Mouse (Mus musculus): ENCODE measurements at regions not wholly inside any gene's neighbourhood (a gene's known extent, or its start where the extent isn't known, plus 50 kb on each side); places are given as distances from the start of the nearest gene placed in this dataset.
"Not testable (repeated sequence)": the region's sequence is repeated elsewhere in the genome, so short reads cannot be mapped to it uniquely, and the experiment has no call there.

GRCm38 (mm10) chr8:103694331-103694891 is 407.0 kb upstream of the Cdh5 start:
- Histone ChIP-seq H3K36me3 (ENCODE audit: control insufficient read depth, insufficient read depth) (no peaks in the 10 kb centered on the region), H3K27me3 (ENCODE audit: control insufficient read depth, insufficient read depth, insufficient read length) (no peaks in the 10 kb centered on the region), H3K4me3 (no peak overlapping the region), H3K79me2 (ENCODE audit: control insufficient read depth, insufficient read depth) (no peaks in the 10 kb centered on the region), H3ac (ENCODE audit: control insufficient read depth, insufficient read length) (no peak overlapping the region), H3K4me2 (ENCODE audit: low read depth) (no peak overlapping the region)
- TF ChIP-seq POLR2AphosphoS2 (IDR thresholded peaks at IDR 0.05; ENCODE audit: insufficient read length, low read depth) (no peak), TCF3 (IDR thresholded peaks at IDR 0.05; ENCODE audit: insufficient read length, low read depth) (no peak), SRF (IDR thresholded peaks at IDR 0.05; ENCODE audit: control insufficient read depth, insufficient read length, low read depth) (no peak), CEBPB (IDR thresholded peaks at IDR 0.05; ENCODE audit: insufficient read depth, poor library complexity, severe bottlenecking) (no peak), TCF12 (IDR thresholded peaks at IDR 0.05; ENCODE audit: insufficient read depth, poor library complexity, severe bottlenecking) (no peak), REST (IDR thresholded peaks at IDR 0.05; ENCODE audit: insufficient read depth, insufficient read length) (no peak), E2F4 (IDR thresholded peaks at IDR 0.05; ENCODE audit: insufficient read depth) (no peak), MYOD1 (IDR thresholded peaks at IDR 0.05; ENCODE audit: control insufficient read depth in 1 of 3, insufficient read length in 2 of 3, low read depth in 2 of 3) (no peak), MAX (IDR thresholded peaks at IDR 0.05; ENCODE audit: low read depth) (no peak), MYOG (IDR thresholded peaks at IDR 0.05; ENCODE audit: control insufficient read depth in 1 of 3, insufficient read depth in 1 of 3, insufficient read length in 2 of 3, low read depth in 2 of 3) (no peak), POLR2A (IDR thresholded peaks at IDR 0.05; ENCODE audit: insufficient read length, low read depth) (no peak), USF1 (IDR thresholded peaks at IDR 0.05; ENCODE audit: low read depth) (no peak)

- no peak for TF ChIP-seq TCF3 (IDR thresholded peaks at IDR 0.05; ENCODE audit: insufficient read length, low read depth)
- no peak for TF ChIP-seq POLR2AphosphoS2 (IDR thresholded peaks at IDR 0.05; ENCODE audit: insufficient read length, low read depth)
- no peak for TF ChIP-seq CEBPB (IDR thresholded peaks at IDR 0.05; ENCODE audit: insufficient read depth, poor library complexity, severe bottlenecking)
- no peak for TF ChIP-seq USF1 (IDR thresholded peaks at IDR 0.05; ENCODE audit: low read depth)
- TF ChIP-seq E2F4 (IDR thresholded peaks at IDR 0.05; ENCODE audit: insufficient read depth) = no peak
- no peak for TF ChIP-seq SRF (IDR thresholded peaks at IDR 0.05; ENCODE audit: control insufficient read depth, insufficient read length, low read depth)
- TF ChIP-seq MYOD1 (IDR thresholded peaks at IDR 0.05; ENCODE audit: control insufficient read depth in 1 of 3, insufficient read length in 2 of 3, low read depth in 2 of 3) = no peak
- TF ChIP-seq TCF12 (IDR thresholded peaks at IDR 0.05; ENCODE audit: insufficient read depth, poor library complexity, severe bottlenecking) = no peak
- TF ChIP-seq MAX (IDR thresholded peaks at IDR 0.05; ENCODE audit: low read depth) = no peak
- no peak for TF ChIP-seq MYOG (IDR thresholded peaks at IDR 0.05; ENCODE audit: control insufficient read depth in 1 of 3, insufficient read depth in 1 of 3, insufficient read length in 2 of 3, low read depth in 2 of 3)
- no peak for TF ChIP-seq REST (IDR thresholded peaks at IDR 0.05; ENCODE audit: insufficient read depth, insufficient read length)
- no peak for TF ChIP-seq POLR2A (IDR thresholded peaks at IDR 0.05; ENCODE audit: insufficient read length, low read depth)
- no peaks in the 10 kb centered on the region for H3K27me3 ChIP-seq (ENCODE audit: control insufficient read depth, insufficient read depth, insufficient read length)
- no peak overlapping the region for H3ac ChIP-seq (ENCODE audit: control insufficient read depth, insufficient read length)
- H3K4me3 ChIP-seq = no peak overlapping the region
- no peaks in the 10 kb centered on the region for H3K79me2 ChIP-seq (ENCODE audit: control insufficient read depth, insufficient read depth)
- H3K36me3 ChIP-seq (ENCODE audit: control insufficient read depth, insufficient read depth) = no peaks in the 10 kb centered on the region
- no peak overlapping the region for H3K4me2 ChIP-seq (ENCODE audit: low read depth)
Observed at GRCm38 (mm10) chr8:103699016-103699520, 402.4 kb upstream of the Cdh5 start.

DNA sequence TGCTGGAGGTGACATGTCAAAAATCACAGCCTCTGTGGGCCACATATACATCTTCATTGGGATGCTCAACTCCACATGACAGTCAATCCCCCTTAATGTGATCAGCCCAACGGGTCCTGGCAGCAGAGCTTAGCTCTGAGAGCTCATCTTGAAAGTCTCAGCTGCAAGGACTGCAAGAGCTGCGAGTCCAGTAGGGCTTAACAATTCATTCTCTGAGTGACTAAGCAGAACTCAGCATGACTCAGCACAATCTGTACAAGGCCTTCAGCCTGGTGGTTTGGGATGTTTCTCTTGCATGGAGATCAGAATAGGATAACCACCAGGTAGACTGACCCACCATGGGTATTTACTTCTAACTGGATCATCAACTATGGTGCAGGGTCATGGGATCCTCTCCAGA is 399.2 kb upstream of the Cdh5 start:
- H3K4me3 ChIP-seq = no peak overlapping the region
- TF ChIP-seq MAX (IDR thresholded peaks at IDR 0.05; ENCODE audit: low read depth) = no peak
- no peak for TF ChIP-seq POLR2AphosphoS2 (IDR thresholded peaks at IDR 0.05; ENCODE audit: insufficient read length, low read depth)
- no peaks in the 10 kb centered on the region for H3K36me3 ChIP-seq (ENCODE audit: control insufficient read depth, insufficient read depth)
- H3K79me2 ChIP-seq (ENCODE audit: control insufficient read depth, insufficient read depth) = no peaks in the 10 kb centered on the region
- H3ac ChIP-seq (ENCODE audit: control insufficient read depth, insufficient read length) = no peak overlapping the region
- no peaks in the 10 kb centered on the region for H3K27me3 ChIP-seq (ENCODE audit: control insufficient read depth, insufficient read depth, insufficient read length)
- H3K4me2 ChIP-seq (ENCODE audit: low read depth) = no peak overlapping the region

DNA sequence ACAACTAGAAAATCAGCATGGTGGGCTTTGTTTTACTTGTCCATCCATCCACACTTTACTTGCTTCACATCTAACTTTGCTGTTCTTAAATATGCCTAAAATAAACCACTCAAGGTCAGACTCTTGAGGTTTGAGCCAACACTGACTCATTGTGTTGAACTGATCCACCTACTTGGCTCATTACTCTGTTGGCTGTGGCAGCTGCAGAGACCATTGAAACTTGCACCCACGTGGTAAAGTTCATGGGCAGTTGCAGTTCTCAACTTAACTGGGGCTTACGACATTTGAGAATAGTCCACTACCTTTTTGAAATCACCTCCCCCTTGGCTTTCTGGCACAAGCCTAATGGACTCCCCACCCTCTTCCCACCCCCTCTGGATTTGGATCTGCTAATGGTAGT is 395.3 kb upstream of the Cdh5 start:
- no peak overlapping the region for H3K4me3 ChIP-seq
- no peaks in the 10 kb centered on the region for H3K79me2 ChIP-seq (ENCODE audit: control insufficient read depth, insufficient read depth)
- H3ac ChIP-seq (ENCODE audit: control insufficient read depth, insufficient read length) = no peak overlapping the region
- peak; percentile 55 for TF ChIP-seq USF1 (IDR thresholded peaks at IDR 0.05; ENCODE audit: low read depth)
- peak; percentile 16 to 71 (median 63) for TF ChIP-seq MYOD1 (IDR thresholded peaks at IDR 0.05; ENCODE audit: control insufficient read depth in 1 of 3, insufficient read length in 2 of 3, low read depth in 2 of 3)
- TF ChIP-seq SRF (IDR thresholded peaks at IDR 0.05; ENCODE audit: control insufficient read depth, insufficient read length, low read depth) = no peak
- peak in 1 of 3 experiments; percentile 28 for TF ChIP-seq MYOG (IDR thresholded peaks at IDR 0.05; ENCODE audit: control insufficient read depth in 1 of 3, insufficient read depth in 1 of 3, insufficient read length in 2 of 3, low read depth in 2 of 3)
- no peak for TF ChIP-seq E2F4 (IDR thresholded peaks at IDR 0.05; ENCODE audit: insufficient read depth)
- TF ChIP-seq TCF12 (IDR thresholded peaks at IDR 0.05; ENCODE audit: insufficient read depth, poor library complexity, severe bottlenecking) = no peak
- TF ChIP-seq REST (IDR thresholded peaks at IDR 0.05; ENCODE audit: insufficient read depth, insufficient read length) = no peak
- no peak for TF ChIP-seq POLR2AphosphoS2 (IDR thresholded peaks at IDR 0.05; ENCODE audit: insufficient read length, low read depth)
- no peak for TF ChIP-seq MAX (IDR thresholded peaks at IDR 0.05; ENCODE audit: low read depth)
- TF ChIP-seq POLR2A (IDR thresholded peaks at IDR 0.05; ENCODE audit: insufficient read length, low read depth) = no peak
- no peak overlapping the region for H3K4me2 ChIP-seq (ENCODE audit: low read depth)
- H3K27me3 ChIP-seq (ENCODE audit: control insufficient read depth, insufficient read depth, insufficient read length) = no peaks in the 10 kb centered on the region
- no peaks in the 10 kb centered on the region for H3K36me3 ChIP-seq (ENCODE audit: control insufficient read depth, insufficient read depth)

DNA sequence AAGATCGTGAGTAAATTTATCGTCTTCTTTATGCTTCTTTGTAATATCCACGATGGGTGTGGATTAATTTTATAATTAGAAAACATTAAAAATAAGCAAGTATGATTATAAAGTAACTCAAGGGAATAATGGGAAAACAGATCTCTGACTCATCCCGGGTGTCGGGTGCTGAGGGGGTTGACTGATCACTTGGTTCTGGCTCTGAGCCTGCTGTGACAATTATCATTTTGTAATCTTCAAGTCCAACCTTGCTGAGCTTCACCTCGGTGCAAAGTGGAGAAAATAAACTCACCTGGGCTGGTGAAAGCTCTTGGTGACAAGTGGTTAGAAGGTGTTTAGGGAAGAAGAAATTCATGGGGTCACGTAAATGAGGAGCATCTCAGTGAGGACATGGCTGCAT is 390.6 kb upstream of the Cdh5 start:
- H3K4me3 ChIP-seq; H3ac ChIP-seq (ENCODE audit: control insufficient read depth, insufficient read length); H3K79me2 ChIP-seq (ENCODE audit: control insufficient read depth, insufficient read depth); H3K4me2 ChIP-seq (ENCODE audit: low read depth); H3K27me3 ChIP-seq (ENCODE audit: control insufficient read depth, insufficient read depth, insufficient read length); H3K36me3 ChIP-seq (ENCODE audit: control insufficient read depth, insufficient read depth): not testable (repeated sequence)

All from myocyte (in vitro differentiated cells).